Mouse (Mus musculus): ENCODE data around the gene Wiz. TPM values are rescaled to one million over a fixed set of nuclear protein-coding genes. Genes with fewer than 3 reads are reported as not detected.

Wiz gene
- total RNA-seq, 2 experiments from 2014 or later = 114 to 122 TPM

GRCm38 (mm10) chr17:32383661-32384060 lies 5.6 kb downstream of the Wiz start:
- intact Hi-C loops (cut with DNase I) = loop anchor here (2.0 kb wide), 1 partner anchor 21 kb away; no protein-coding TSS in a partner anchor
- peak; percentile 63 for DNase-seq

GRCm38 (mm10) chr17:32382576-32382975 lies 6.7 kb downstream of the Wiz start:
- peak; percentile 93 for DNase-seq
- intact Hi-C loops (cut with DNase I) = loop anchor here (2.0 kb wide), 1 partner anchor 20 kb away; no protein-coding TSS in a partner anchor

- no peak for DNase-seq
- intact Hi-C loops (cut with DNase I) = no loop called here
Measured at GRCm38 (mm10) chr17:32378786-32379185, 10.5 kb downstream of the Wiz start.

- intact Hi-C loops (cut with DNase I) = no loop called here
- no peak for DNase-seq
Measured at GRCm38 (mm10) chr17:32377137-32377536, 12.1 kb downstream of the Wiz start.

- DNase-seq = no peak
- intact Hi-C loops (cut with DNase I) = no loop called here
Measured at GRCm38 (mm10) chr17:32376475-32376874, 12.8 kb downstream of the Wiz start.

- DNase-seq = no peak
Measured at GRCm38 (mm10) chr17:32368991-32369578, 20.2 kb downstream of the Wiz start.

GRCm38 (mm10) chr17:32367706-32368105 lies 21.5 kb downstream of the Wiz start:
- no peak for DNase-seq
- intact Hi-C loops (cut with DNase I) = no loop called here

More at GRCm38 (mm10) chr17:32368991-32369578, 20.2 kb downstream of the Wiz start:
- intact Hi-C loops (cut with DNase I) = no loop called here

GRCm38 (mm10) chr17:32365296-32365695 lies 23.9 kb downstream of the Wiz start:
- no peak for DNase-seq

GRCm38 (mm10) chr17:32364850-32365249 lies 24.4 kb downstream of the Wiz start:
- intact Hi-C loops (cut with DNase I) = no loop called here

More at GRCm38 (mm10) chr17:32365296-32365695, 23.9 kb downstream of the Wiz start:
- intact Hi-C loops (cut with DNase I) = no loop called here

GRCm38 (mm10) chr17:32364331-32364730 lies 24.9 kb downstream of the Wiz start:
- intact Hi-C loops (cut with DNase I) = no loop called here
- peak; percentile 92 for DNase-seq

More at GRCm38 (mm10) chr17:32364850-32365249, 24.4 kb downstream of the Wiz start:
- DNase-seq = no peak

GRCm38 (mm10) chr17:32363821-32364301 lies 25.4 kb downstream of the Wiz start:
- intact Hi-C loops (cut with DNase I) = loop anchor here (2.0 kb wide), 1 partner anchor 19 kb away; no protein-coding TSS in a partner anchor
- no peak for DNase-seq

GRCm38 (mm10) chr17:32362686-32363085 lies 26.6 kb downstream of the Wiz start:
- intact Hi-C loops (cut with DNase I) = loop anchor here (2.0 kb wide), 1 partner anchor 20 kb away; no protein-coding TSS in a partner anchor
- DNase-seq = no peak

GRCm38 (mm10) chr17:32359928-32360327 lies 29.3 kb downstream of the Wiz start:
- no peak for DNase-seq
- intact Hi-C loops (cut with DNase I) = no loop called here

GRCm38 (mm10) chr17:32358943-32359340 lies 30.3 kb downstream of the Wiz start:
- intact Hi-C loops (cut with DNase I) = no loop called here
- no peak for DNase-seq

- intact Hi-C loops (cut with DNase I) = no loop called here
- no peak for DNase-seq
Measured at GRCm38 (mm10) chr17:32358192-32358942, 30.9 kb downstream of the Wiz start.

GRCm38 (mm10) chr17:32356766-32357760 lies 32.2 kb downstream of the Wiz start:
- no peak for DNase-seq
- intact Hi-C loops (cut with DNase I) = no loop called here

- intact Hi-C loops (cut with DNase I) = no loop called here
Measured at GRCm38 (mm10) chr17:32356281-32356680, 33.0 kb downstream of the Wiz start.

GRCm38 (mm10) chr17:32355031-32355430 lies 34.2 kb downstream of the Wiz start:
- intact Hi-C loops (cut with DNase I) = no loop called here
- DNase-seq = no peak

More at GRCm38 (mm10) chr17:32356281-32356680, 33.0 kb downstream of the Wiz start:
- no peak for DNase-seq

- peak; percentile 37 for DNase-seq
- intact Hi-C loops (cut with DNase I) = no loop called here
Measured at GRCm38 (mm10) chr17:32354211-32354610, 35.0 kb downstream of the Wiz start.

GRCm38 (mm10) chr17:32353696-32354095 lies 35.5 kb downstream of the Wiz start:
- intact Hi-C loops (cut with DNase I) = no loop called here
- peak; percentile 94 for DNase-seq

Data from left cerebral cortex, postnatal 4 days (tissue).